27 mouse cellular contexts compared by ENCODE assay signal in the genomic region with DNA sequence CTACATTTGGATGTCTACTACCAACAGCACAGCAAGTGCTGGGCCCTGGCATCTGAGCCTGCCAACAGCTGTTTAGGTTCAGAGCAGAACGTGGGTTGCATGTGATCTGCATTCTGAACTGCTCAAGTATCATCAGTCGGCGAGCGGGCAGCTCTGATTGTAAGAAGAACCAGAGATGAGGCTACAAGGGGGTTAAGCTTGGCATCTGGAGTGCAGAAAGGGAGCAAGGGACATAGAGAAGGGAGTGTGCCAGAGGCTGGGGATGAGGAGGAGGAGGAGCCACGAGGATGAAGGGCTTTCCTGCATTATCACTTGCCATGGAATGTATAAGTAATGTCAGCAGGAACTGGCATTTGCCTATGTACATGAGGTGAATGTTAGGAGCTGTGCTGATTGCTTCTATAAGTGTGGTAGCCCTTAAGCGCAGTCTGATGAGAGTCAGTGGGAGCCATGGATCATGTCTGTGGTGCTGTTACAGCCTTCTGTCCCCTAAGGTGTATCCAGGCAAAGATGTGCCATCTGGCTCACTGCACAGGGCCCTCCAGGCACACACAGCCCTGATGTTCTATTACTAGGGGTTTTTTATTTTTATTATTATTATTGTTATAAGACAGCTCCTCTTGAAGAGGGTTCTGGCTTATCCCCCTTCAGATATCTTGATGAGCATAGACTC.
DNase-seq lines count a peak whose midpoint lies in the region; ATAC-seq and TF ChIP-seq lines count a peak whose summit lies in the region.
"Had no signal": no experiment of that assay in that cellular context is flagged by ENCODE, and none has a peak within 500 bp of the region (broad histone marks: within the 10 kb centered on the region; RNA-seq: fewer than 3 reads in every experiment).

No protein-coding gene starts in this region.

- intact Hi-C loops in left cerebral cortex, adult 2 months (cut with DNase I): loop anchor here (5.0 kb wide), 1 partner anchor 93 kb away; no protein-coding TSS in a partner anchor

- WGBS in neural tube, embryonic 15.5 days: 66% methylated on average over 6 of the region's 6 CpGs

- no peak for TF ChIP-seq CTCF in left cerebral cortex, adult 2 months (IDR thresholded peaks at IDR 0.05)

- H3K9ac ChIP-seq in neural tube, embryonic 15.5 days (replicated peaks): no peak overlapping the region
- H3K9ac ChIP-seq: embryonic facial prominence, embryonic 15.5 days; forebrain, embryonic 12.5 days; forebrain, postnatal 0 days; intestine, embryonic 15.5 days; liver, embryonic 15.5 days; lung, embryonic 14.5 days had no signal

- H3K36me3 ChIP-seq in neural tube, embryonic 15.5 days: no peaks in the 10 kb centered on the region
- H3K36me3 ChIP-seq: embryonic facial prominence, embryonic 15.5 days; forebrain, embryonic 12.5 days; intestine, embryonic 15.5 days; liver, embryonic 15.5 days had no signal

- no peaks in the 10 kb centered on the region for H3K9me3 ChIP-seq in neural tube, embryonic 15.5 days (replicated peaks)
- H3K9me3 ChIP-seq: embryonic facial prominence, embryonic 15.5 days; forebrain, embryonic 12.5 days; intestine, embryonic 15.5 days; liver, embryonic 15.5 days had no signal

- no peaks in the 10 kb centered on the region for H3K27me3 ChIP-seq in neural tube, embryonic 15.5 days (replicated peaks)
- H3K27me3 ChIP-seq: embryonic facial prominence, embryonic 15.5 days; intestine, embryonic 15.5 days; liver, embryonic 15.5 days had no signal

- 0 out of 2 replicates have a peak, but pooled peaks have one; percentile 22 for ATAC-seq in neural tube, embryonic 15.5 days (ENCODE audit: low FRiP score)
- ATAC-seq: forebrain, postnatal 0 days; hindbrain, embryonic 16.5 days; intestine, embryonic 15.5 days had no signal

- peak; percentile 74 for DNase-seq in heart, adult 11 months
- DNase-seq in heart, adult 18-20 months: no peak
- no peak for DNase-seq in left cerebral cortex, adult 2 months (ENCODE audit: extremely low spot score in 1 of 2, low spot score in 2 of 2)
- no peak for DNase-seq in left cerebral cortex, adult 18-20 months (ENCODE audit: low spot score in 2 of 2)
- DNase-seq in cerebellum, postnatal 14 days: peak; percentile 40 to 59
- no peak for DNase-seq in ovary, postnatal 10 days (ENCODE audit: low spot score)
- DNase-seq: adrenal gland, postnatal 25 days; B cell, adult 2 months; forebrain, postnatal 0 days; heart, postnatal 36 days; kidney, adult 2 months; kidney, postnatal 36 days; layer of hippocampus, postnatal 36 days; lung, embryonic 14.5 days; lung, postnatal 14 days; midbrain, embryonic 14.5 days; right cerebral cortex, postnatal 25 days; spleen, adult 18-20 months; thymus, adult 18-20 months; thymus, postnatal 25 days had no signal

- peak overlapping the region; percentile 3; the same call in 1 of the 2 replicates for H3K27ac ChIP-seq in left cerebral cortex, adult 2 months
- peak overlapping the region; percentile 42; the same call in 1 of the 2 replicates for H3K27ac ChIP-seq in neural tube, embryonic 15.5 days (replicated peaks)
- H3K27ac ChIP-seq: embryonic facial prominence, embryonic 15.5 days; forebrain, embryonic 12.5 days; intestine, embryonic 15.5 days; liver, embryonic 15.5 days had no signal

- no peak overlapping the region for H3K4me3 ChIP-seq in left cerebral cortex, adult 2 months
- no peak overlapping the region for H3K4me3 ChIP-seq in neural tube, embryonic 15.5 days (replicated peaks)
- H3K4me3 ChIP-seq: embryonic facial prominence, embryonic 15.5 days; forebrain, embryonic 12.5 days; intestine, embryonic 15.5 days; liver, embryonic 15.5 days had no signal

- H3K4me2 ChIP-seq in neural tube, embryonic 15.5 days: no peak overlapping the region
- H3K4me2 ChIP-seq: embryonic facial prominence, embryonic 15.5 days; forebrain, embryonic 12.5 days; heart, embryonic 11.5 days; intestine, embryonic 15.5 days; liver, embryonic 15.5 days; lung, embryonic 14.5 days had no signal

- H3K4me1 ChIP-seq in neural tube, embryonic 15.5 days: peaks cover 14% of the 10 kb centered on the region
- H3K4me1 ChIP-seq: embryonic facial prominence, embryonic 15.5 days; intestine, embryonic 15.5 days; liver, embryonic 15.5 days had no signal

Comparison
In these comparisons a context has a peak if more than half of its experiments do, and no peak if none do; other contexts are left out.
1. DNase-seq: peak in heart, adult 11 months (single experiment) and cerebellum, postnatal 14 days (2 of 2); none in heart, adult 18-20 months (0 of 2), left cerebral cortex, adult 2 months (0 of 2), left cerebral cortex, adult 18-20 months (0 of 2) and ovary, postnatal 10 days (single experiment).